Mouse (Mus musculus): ENCODE measurements around the gene Wdr35. TPM values are rescaled to one million over a fixed set of nuclear protein-coding genes. Genes with fewer than 3 reads are reported as not detected.

Wdr35 gene
- total RNA-seq, 2 experiments from 2014 or later: 8.8 to 11.8 TPM

GRCm38 (mm10) chr12:8947714-8948464 is 25.8 kb upstream of the Wdr35 start, which contains the start of gene Matn3:
Gene Matn3 (plus strand): TSS chr12:8947929.
- Histone ChIP-seq H3K27ac (peak within 1 kb of the TSS; percentile 62), H3K4me3 (peak within 1 kb of the TSS; percentile 70)
- peak; percentile 86 for DNase-seq
- TF ChIP-seq CTCF (IDR thresholded peaks at IDR 0.05): peak; percentile 26; the same call in 1 of the 2 replicates
- intact Hi-C loops (cut with DNase I): no loop called here

- intact Hi-C loops (cut with DNase I): no loop called here
- no peak for DNase-seq
- no peak overlapping the region for H3K27ac ChIP-seq
These were observed 20.6 kb upstream of the Wdr35 start for GRCm38 (mm10) chr12:8953136-8953535.

GRCm38 (mm10) chr12:8954161-8954561 is 19.5 kb upstream of the Wdr35 start:
- no peak for DNase-seq
- Histone ChIP-seq H3K4me3 (no peak overlapping the region), H3K27ac (no peak overlapping the region)
- no peak for TF ChIP-seq CTCF (IDR thresholded peaks at IDR 0.05)
- intact Hi-C loops (cut with DNase I): no loop called here

More at GRCm38 (mm10) chr12:8953136-8953535, 20.6 kb upstream of the Wdr35 start:
- no peak overlapping the region for H3K4me3 ChIP-seq
- no peak for TF ChIP-seq CTCF (IDR thresholded peaks at IDR 0.05)

GRCm38 (mm10) chr12:8961607-8962316 is 11.9 kb upstream of the Wdr35 start:
- peak overlapping the region; percentile 70 for H3K27ac ChIP-seq

GRCm38 (mm10) chr12:8969828-8970227 is 3.9 kb upstream of the Wdr35 start:
- peak; percentile 89 for DNase-seq
- H3K4me3 ChIP-seq: peak overlapping the region; percentile 36
- no peak for TF ChIP-seq CTCF (IDR thresholded peaks at IDR 0.05)
- intact Hi-C loops (cut with DNase I): no loop called here
- H3K27ac ChIP-seq: peak overlapping the region; percentile 91

More at GRCm38 (mm10) chr12:8961607-8962316, 11.9 kb upstream of the Wdr35 start:
- intact Hi-C loops (cut with DNase I): no loop called here
- TF ChIP-seq CTCF (IDR thresholded peaks at IDR 0.05): no peak
- no peak overlapping the region for H3K4me3 ChIP-seq
- DNase-seq: no peak

- no peak overlapping the region for H3K4me3 ChIP-seq
- no peak for DNase-seq
- 0 out of 2 replicates have a peak, but pooled peaks have one; percentile 11 for TF ChIP-seq CTCF (IDR thresholded peaks at IDR 0.05)
- H3K27ac ChIP-seq: no peak overlapping the region
- intact Hi-C loops (cut with DNase I): no loop called here
These were observed 1.4 kb downstream of the Wdr35 start for GRCm38 (mm10) chr12:8975076-8975475.

- TF ChIP-seq CTCF (IDR thresholded peaks at IDR 0.05): no peak
- Histone ChIP-seq H3K27ac (no peak overlapping the region), H3K4me3 (peak overlapping the region; percentile 18; the same call in 1 of the 2 replicates)
- no peak for DNase-seq
- intact Hi-C loops (cut with DNase I): no loop called here
These were observed 19.5 kb downstream of the Wdr35 start for GRCm38 (mm10) chr12:8993231-8993630.

GRCm38 (mm10) chr12:8998318-8998717 is 24.6 kb downstream of the Wdr35 start:
- no peak for DNase-seq
- Histone ChIP-seq H3K27ac (no peak overlapping the region), H3K4me3 (no peak overlapping the region)
- TF ChIP-seq CTCF (IDR thresholded peaks at IDR 0.05): no peak
- intact Hi-C loops (cut with DNase I): no loop called here

GRCm38 (mm10) chr12:9002038-9002648 is 28.5 kb downstream of the Wdr35 start:
- DNase-seq: peak; percentile 64
- peak; percentile 83 for TF ChIP-seq CTCF (IDR thresholded peaks at IDR 0.05)
- intact Hi-C loops (cut with DNase I): loop anchor here (1.0 to 2.0 kb wide), 2 partner anchors 113 to 303 kb away; no protein-coding TSS in a partner anchor
- peak overlapping the region; percentile 25; the same call in 1 of the 2 replicates for H3K4me3 ChIP-seq
- no peak overlapping the region for H3K27ac ChIP-seq

- no peak for DNase-seq
- TF ChIP-seq CTCF (IDR thresholded peaks at IDR 0.05): no peak
- intact Hi-C loops (cut with DNase I): no loop called here
- H3K27ac ChIP-seq: no peak overlapping the region
- H3K4me3 ChIP-seq: no peak overlapping the region
These were observed 33.5 kb downstream of the Wdr35 start for GRCm38 (mm10) chr12:9007146-9007545.

GRCm38 (mm10) chr12:9007811-9008210 is 34.1 kb downstream of the Wdr35 start:
- intact Hi-C loops (cut with DNase I): no loop called here
- H3K4me3 ChIP-seq: no peak overlapping the region
- no peak for DNase-seq
- H3K27ac ChIP-seq: no peak overlapping the region
- TF ChIP-seq CTCF (IDR thresholded peaks at IDR 0.05): no peak

- DNase-seq: no peak
- H3K4me3 ChIP-seq: no peak overlapping the region
- TF ChIP-seq CTCF (IDR thresholded peaks at IDR 0.05): no peak
- intact Hi-C loops (cut with DNase I): no loop called here
- no peak overlapping the region for H3K27ac ChIP-seq
These were observed 36.6 kb downstream of the Wdr35 start for GRCm38 (mm10) chr12:9010311-9010710.

- DNase-seq: no peak
- intact Hi-C loops (cut with DNase I): no loop called here
- no peak for TF ChIP-seq CTCF (IDR thresholded peaks at IDR 0.05)
- H3K4me3 ChIP-seq: no peak overlapping the region
- H3K27ac ChIP-seq: no peak overlapping the region
These were observed 42.7 kb downstream of the Wdr35 start for GRCm38 (mm10) chr12:9016376-9016775.

Data from gastrocnemius, adult 2 months (tissue).